Mouse (Mus musculus): ENCODE measurements around the gene Ptgis. TPM values are rescaled to one million over a fixed set of nuclear protein-coding genes. Genes with fewer than 3 reads are reported as not detected.

Ptgis gene
- polyA plus RNA-seq, 1 experiment from 2014 or later, result 8.1 TPM

DNA sequence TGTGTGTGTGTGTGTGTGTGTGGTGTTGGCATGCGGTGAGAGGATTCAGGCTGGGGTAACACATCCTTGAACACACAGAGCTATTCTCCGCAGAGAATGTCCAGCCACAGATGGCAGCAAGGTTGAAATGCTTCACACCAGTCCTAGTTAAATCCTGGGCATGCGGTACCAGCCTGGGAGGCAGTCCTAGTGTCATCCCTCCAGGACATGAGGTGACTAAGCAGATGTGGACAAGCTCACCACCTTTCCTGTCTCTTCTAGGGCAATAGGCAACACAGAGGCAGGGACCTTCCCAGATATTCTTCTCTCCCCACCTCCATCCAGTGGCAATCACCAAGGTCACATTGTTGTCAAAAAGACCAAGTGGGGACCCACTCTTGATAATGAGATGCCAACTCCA lies 98.1 kb downstream of the Ptgis start:
- Histone ChIP-seq H3K36me3 (ENCODE audit: control insufficient read depth, insufficient read depth, low read length) (no peaks in the 10 kb centered on the region; the same call in 1 of the 2 replicates), H3K9ac (ENCODE audit: low read length) (no peak overlapping the region), H3K9me3 (ENCODE audit: control insufficient read depth, low read length) (no peaks in the 10 kb centered on the region), H3K4me2 (ENCODE audit: low read depth, low read length, severe bottlenecking) (no peak overlapping the region), H3K4me1 (replicated peaks; ENCODE audit: control insufficient read depth, insufficient read depth, low read length) (peaks cover 3% of the 10 kb centered on the region; the same call in 1 of the 2 replicates), H3K27me3 (ENCODE audit: control insufficient read depth, insufficient read depth, low read length) (peaks cover 2% of the 10 kb centered on the region; the same call in 1 of the 2 replicates), H3K27ac (ENCODE audit: low read depth, low read length) (no peak overlapping the region), H3K4me3 (ENCODE audit: low read depth, low read length) (no peak overlapping the region)
- ATAC-seq (replicated peaks; ENCODE audit: low FRiP score) (no peak), DNase-seq (ENCODE audit: low spot score) (no peak)
- WGBS, result 86% methylated on average over 3 of the region's 3 CpGs

DNA sequence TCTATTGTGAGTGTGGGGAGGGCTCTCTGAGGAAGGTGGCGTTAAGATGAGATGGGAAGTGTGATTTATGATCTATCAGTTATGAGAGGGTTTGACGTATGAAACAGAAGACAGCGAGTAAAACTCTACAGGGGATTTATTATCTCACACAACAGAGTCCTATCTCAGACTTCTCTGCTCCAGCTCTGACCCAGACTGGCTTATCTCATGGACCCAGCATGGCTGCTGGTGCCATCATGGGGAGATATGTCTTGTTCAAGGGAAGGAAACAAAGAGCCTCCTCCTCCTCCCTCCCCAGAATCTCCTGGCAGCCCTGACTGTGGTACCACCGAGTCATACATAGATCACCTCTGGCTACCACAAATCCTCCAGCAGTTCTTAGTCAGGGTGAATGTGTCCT lies 98.6 kb downstream of the Ptgis start:
- Histone ChIP-seq H3K4me1 (replicated peaks; ENCODE audit: control insufficient read depth, insufficient read depth, low read length) (peaks cover 3% of the 10 kb centered on the region; the same call in 1 of the 2 replicates), H3K27ac (ENCODE audit: low read depth, low read length) (no peak overlapping the region), H3K9me3 (ENCODE audit: control insufficient read depth, low read length) (no peaks in the 10 kb centered on the region), H3K4me2 (ENCODE audit: low read depth, low read length, severe bottlenecking) (no peak overlapping the region), H3K36me3 (ENCODE audit: control insufficient read depth, insufficient read depth, low read length) (no peaks in the 10 kb centered on the region; the same call in 1 of the 2 replicates), H3K9ac (ENCODE audit: low read length) (no peak overlapping the region), H3K27me3 (ENCODE audit: control insufficient read depth, insufficient read depth, low read length) (peaks cover 2% of the 10 kb centered on the region; the same call in 1 of the 2 replicates), H3K4me3 (ENCODE audit: low read depth, low read length) (no peak overlapping the region)
- DNase-seq (ENCODE audit: low spot score), result no peak
- WGBS, result 94% methylated on average over 4 of the region's 4 CpGs
- ATAC-seq (replicated peaks; ENCODE audit: low FRiP score), result no peak

Other genes with a start within 250 kb of the Ptgis start
- 100 and 105 TPM in 2 replicates for gene Stau1, start 244.3 kb downstream of the Ptgis start, polyA plus RNA-seq (2014; fragmentation: Nextera tagmentation; extraction: Ambion mirVana)
- gene Ddx27, start 225.4 kb downstream of the Ptgis start, polyA plus RNA-seq (2014; fragmentation: Nextera tagmentation; extraction: Ambion mirVana), result 56.8 and 60.3 TPM in 2 replicates
- gene Znfx1, start 177.6 kb downstream of the Ptgis start, polyA plus RNA-seq (2014; fragmentation: Nextera tagmentation; extraction: Ambion mirVana), result 6.0 and 7.4 TPM in 2 replicates
- 0.73 and 0.85 TPM in 2 replicates for gene Kcnb1, start 50.4 kb downstream of the Ptgis start, polyA plus RNA-seq (2014; fragmentation: Nextera tagmentation; extraction: Ambion mirVana)
- 17.5 and 19.2 TPM in 2 replicates for gene B4galt5, start 108.6 kb upstream of the Ptgis start, polyA plus RNA-seq (2014; fragmentation: Nextera tagmentation; extraction: Ambion mirVana)
- 23.9 and 24.3 TPM in 2 replicates for gene Slc9a8, start 181.1 kb upstream of the Ptgis start, polyA plus RNA-seq (2014; fragmentation: Nextera tagmentation; extraction: Ambion mirVana)